Mouse (Mus musculus) limb, embryonic 15.5 days (tissue): ENCODE data around the gene Spred2. TPM values are rescaled to one million over a fixed set of nuclear protein-coding genes. Genes with fewer than 3 reads are reported as not detected.
"Not testable (repeated sequence)": the region's sequence is repeated elsewhere in the genome, so short reads cannot be mapped to it uniquely, and the experiment has no call there.

Experiments
- ATAC-seq: fragments of 200-750 bp; cut with Nextera tagmentation; 2 replicates; pipeline ENCODE4 v1.8.0; 2017; ENCODE audit warnings: low read depth, moderate TSS enrichment; ENCODE audit not compliant: insufficient number of reproducible peaks, low FRiP score, low TSS enrichment
- H3K27ac ChIP-seq: fragments of 300-500 bp; sonication (generic); 2 replicates; pipeline ENCODE4 v1.5.1; 2015; ENCODE audit warnings: moderate library complexity, mild to moderate bottlenecking, inconsistent platforms
- H3K27me3 ChIP-seq: fragments of 300-500 bp; sonication (generic); 2 replicates; pipeline ENCODE4 v1.6.1; 2015; ENCODE audit warnings: inconsistent platforms
- H3K36me3 ChIP-seq: fragments of 300-500 bp; sonication (generic); 2 replicates; pipeline ENCODE4 v1.6.1; 2015; ENCODE audit warnings: inconsistent platforms
- H3K4me1 ChIP-seq: fragments of 300-500 bp; sonication (generic); 2 replicates; pipeline ENCODE4 v1.6.1; 2015; ENCODE audit warnings: inconsistent platforms
- H3K4me2 ChIP-seq: fragments of 300-500 bp; sonication (generic); 2 replicates; pipeline ENCODE4 v1.6.1; 2015; ENCODE audit warnings: mild to moderate bottlenecking, inconsistent platforms
- H3K4me3 ChIP-seq: fragments of 300-500 bp; sonication (generic); 2 replicates; pipeline ENCODE4 v1.5.1; 2015; ENCODE audit warnings: mild to moderate bottlenecking, inconsistent platforms
- H3K9ac ChIP-seq: fragments of 300-500 bp; sonication (generic); 2 replicates; pipeline ENCODE4 v1.6.1; 2015; ENCODE audit warnings: inconsistent platforms
- H3K9me3 ChIP-seq: fragments of 300-500 bp; sonication (generic); 2 replicates; pipeline ENCODE4 v1.6.1; 2016; ENCODE audit warnings: inconsistent platforms
- WGBS: fragments of 180-500 bp; shearing (Covaris S2); methylation state at CpG from one replicate; pipeline ENCODE4 v1.1.7; 2015; 5-methylcytosine and 5-hydroxymethylcytosine counted together
- polyA plus RNA-seq: library from polyadenylated mRNA; unstranded; fragments of >200 nt; fragmentation: Nextera tagmentation; extraction: Ambion mirVana; gene quantifications from 2 replicates; pipeline ENCODE4 v1.2.1, GENCODE M21; 2015

Spred2 gene
- polyA plus RNA-seq, 1 experiment from 2014 or later: 8.9 TPM

- no peak overlapping the region for H3K9ac ChIP-seq
- H3K4me3 ChIP-seq: no peak overlapping the region
- H3K4me2 ChIP-seq: no peak overlapping the region
- H3K4me1 ChIP-seq: no peaks in the 10 kb centered on the region
- H3K27me3 ChIP-seq: no peaks in the 10 kb centered on the region
- no peak for ATAC-seq
- no peak overlapping the region for H3K27ac ChIP-seq
- H3K36me3 ChIP-seq: peaks cover 25% of the 10 kb centered on the region
- WGBS: 27% methylated on average over 5 of the region's 5 CpGs
- H3K9me3 ChIP-seq: no peaks in the 10 kb centered on the region; the same call in 1 of the 2 replicates
Observed at GRCm38 (mm10) chr11:20054617-20055016, 130.4 kb downstream of the Spred2 start.

- Histone ChIP-seq H3K36me3 (peaks cover 37% of the 10 kb centered on the region), H3K27me3 (no peaks in the 10 kb centered on the region), H3K4me1 (no peaks in the 10 kb centered on the region), H3K27ac (no peak overlapping the region), H3K9me3 (no peaks in the 10 kb centered on the region; the same call in 1 of the 2 replicates), H3K4me2 (no peak overlapping the region), H3K9ac (no peak overlapping the region), H3K4me3 (no peak overlapping the region)
- WGBS: 88% methylated on average over 1 of the region's 1 CpGs
- no peak for ATAC-seq
Observed at GRCm38 (mm10) chr11:20056168-20056567, 132.0 kb downstream of the Spred2 start.

- no peak overlapping the region for H3K4me3 ChIP-seq
- no peak overlapping the region for H3K27ac ChIP-seq
- no peak overlapping the region for H3K9ac ChIP-seq
- H3K4me1 ChIP-seq: no peaks in the 10 kb centered on the region
- H3K36me3 ChIP-seq: peaks cover 41% of the 10 kb centered on the region
- no peak for ATAC-seq
- no peaks in the 10 kb centered on the region for H3K27me3 ChIP-seq
- H3K4me2 ChIP-seq: no peak overlapping the region
- 74% methylated on average over 2 of the region's 2 CpGs for whole genome bisulfite sequencing
- H3K9me3 ChIP-seq: no peaks in the 10 kb centered on the region; the same call in 1 of the 2 replicates
Observed at GRCm38 (mm10) chr11:20057429-20057828, 133.3 kb downstream of the Spred2 start.

- Histone ChIP-seq H3K9ac (no peak overlapping the region), H3K27me3 (no peaks in the 10 kb centered on the region), H3K27ac (no peak overlapping the region), H3K36me3 (peaks cover 49% of the 10 kb centered on the region), H3K9me3 (no peaks in the 10 kb centered on the region; the same call in 1 of the 2 replicates), H3K4me3 (no peak overlapping the region), H3K4me2 (no peak overlapping the region), H3K4me1 (no peaks in the 10 kb centered on the region)
- ATAC-seq: no peak
- WGBS: 88% methylated on average over 3 of the region's 3 CpGs
Observed at GRCm38 (mm10) chr11:20059736-20060135, 135.6 kb downstream of the Spred2 start.

GRCm38 (mm10) chr11:20062801-20063200, 138.6 kb downstream of the Spred2 start:
- not testable (repeated sequence) for H3K4me1 ChIP-seq, H3K27me3 ChIP-seq, H3K4me3 ChIP-seq, H3K27ac ChIP-seq, ATAC-seq, H3K4me2 ChIP-seq, H3K9ac ChIP-seq, H3K9me3 ChIP-seq
- 87% methylated on average over 9 of the region's 9 CpGs for WGBS
- H3K36me3 ChIP-seq: peaks cover 50% of the 10 kb centered on the region

- H3K9me3 ChIP-seq, H3K27me3 ChIP-seq, ATAC-seq, H3K9ac ChIP-seq, H3K4me1 ChIP-seq, H3K4me3 ChIP-seq, H3K27ac ChIP-seq, H3K4me2 ChIP-seq: not testable (repeated sequence)
- H3K36me3 ChIP-seq: peaks cover 42% of the 10 kb centered on the region
- 52% methylated on average over 2 of the region's 2 CpGs for WGBS
Observed at GRCm38 (mm10) chr11:20064086-20064485, 139.9 kb downstream of the Spred2 start.

GRCm38 (mm10) chr11:20064926-20065325, 140.8 kb downstream of the Spred2 start:
- Histone ChIP-seq H3K4me3 (no peak overlapping the region), H3K27me3 (no peaks in the 10 kb centered on the region), H3K4me2 (no peak overlapping the region), H3K4me1 (no peaks in the 10 kb centered on the region), H3K27ac (no peak overlapping the region), H3K9ac (no peak overlapping the region), H3K9me3 (no peaks in the 10 kb centered on the region), H3K36me3 (peaks cover 38% of the 10 kb centered on the region)
- 78% methylated on average over 2 of the region's 2 CpGs for WGBS
- ATAC-seq: no peak

GRCm38 (mm10) chr11:20066106-20066505, 141.9 kb downstream of the Spred2 start:
- Histone ChIP-seq H3K4me3 (no peak overlapping the region), H3K9me3 (no peaks in the 10 kb centered on the region), H3K4me1 (no peaks in the 10 kb centered on the region), H3K27me3 (no peaks in the 10 kb centered on the region), H3K27ac (no peak overlapping the region), H3K36me3 (peaks cover 38% of the 10 kb centered on the region), H3K9ac (no peak overlapping the region), H3K4me2 (no peak overlapping the region)
- no peak for ATAC-seq
- WGBS: 58% methylated on average over 1 of the region's 1 CpGs

- Histone ChIP-seq H3K27me3 (no peaks in the 10 kb centered on the region), H3K36me3 (peaks cover 36% of the 10 kb centered on the region), H3K27ac (no peak overlapping the region), H3K9ac (no peak overlapping the region), H3K9me3 (no peaks in the 10 kb centered on the region), H3K4me1 (no peaks in the 10 kb centered on the region), H3K4me3 (no peak overlapping the region), H3K4me2 (no peak overlapping the region)
- no peak for ATAC-seq
- 46% methylated on average over 1 of the region's 1 CpGs for WGBS
Observed at GRCm38 (mm10) chr11:20067521-20067920, 143.3 kb downstream of the Spred2 start.

- no peaks in the 10 kb centered on the region for H3K27me3 ChIP-seq
- no peak overlapping the region for H3K4me3 ChIP-seq
- 86% methylated on average over 6 of the region's 6 CpGs for WGBS
- no peak overlapping the region for H3K9ac ChIP-seq
- H3K27ac ChIP-seq: no peak overlapping the region
- peaks cover 44% of the 10 kb centered on the region for H3K36me3 ChIP-seq
- no peaks in the 10 kb centered on the region for H3K4me1 ChIP-seq
- no peak for ATAC-seq
- H3K9me3 ChIP-seq: no peaks in the 10 kb centered on the region
- H3K4me2 ChIP-seq: no peak overlapping the region
Observed at GRCm38 (mm10) chr11:20068346-20069004, 144.3 kb downstream of the Spred2 start.

GRCm38 (mm10) chr11:20072174-20072573, 148.0 kb downstream of the Spred2 start:
- Histone ChIP-seq H3K4me2 (no peak overlapping the region), H3K4me3 (no peak overlapping the region), H3K9me3 (no peaks in the 10 kb centered on the region), H3K36me3 (peaks cover 46% of the 10 kb centered on the region), H3K4me1 (no peaks in the 10 kb centered on the region), H3K9ac (no peak overlapping the region), H3K27me3 (no peaks in the 10 kb centered on the region), H3K27ac (no peak overlapping the region)
- ATAC-seq: no peak
- 50% methylated on average over 3 of the region's 3 CpGs for WGBS

- Histone ChIP-seq H3K27ac (no peak overlapping the region), H3K9ac (no peak overlapping the region), H3K36me3 (peaks cover 50% of the 10 kb centered on the region), H3K9me3 (no peaks in the 10 kb centered on the region), H3K27me3 (no peaks in the 10 kb centered on the region), H3K4me2 (no peak overlapping the region), H3K4me3 (no peak overlapping the region), H3K4me1 (no peaks in the 10 kb centered on the region)
- 94% methylated on average over 5 of the region's 5 CpGs for WGBS
- ATAC-seq: no peak
Observed at GRCm38 (mm10) chr11:20072826-20073225, 148.7 kb downstream of the Spred2 start.
